Comparison of ENCODE assay signal across 8 mouse cellular contexts in the genomic region with DNA sequence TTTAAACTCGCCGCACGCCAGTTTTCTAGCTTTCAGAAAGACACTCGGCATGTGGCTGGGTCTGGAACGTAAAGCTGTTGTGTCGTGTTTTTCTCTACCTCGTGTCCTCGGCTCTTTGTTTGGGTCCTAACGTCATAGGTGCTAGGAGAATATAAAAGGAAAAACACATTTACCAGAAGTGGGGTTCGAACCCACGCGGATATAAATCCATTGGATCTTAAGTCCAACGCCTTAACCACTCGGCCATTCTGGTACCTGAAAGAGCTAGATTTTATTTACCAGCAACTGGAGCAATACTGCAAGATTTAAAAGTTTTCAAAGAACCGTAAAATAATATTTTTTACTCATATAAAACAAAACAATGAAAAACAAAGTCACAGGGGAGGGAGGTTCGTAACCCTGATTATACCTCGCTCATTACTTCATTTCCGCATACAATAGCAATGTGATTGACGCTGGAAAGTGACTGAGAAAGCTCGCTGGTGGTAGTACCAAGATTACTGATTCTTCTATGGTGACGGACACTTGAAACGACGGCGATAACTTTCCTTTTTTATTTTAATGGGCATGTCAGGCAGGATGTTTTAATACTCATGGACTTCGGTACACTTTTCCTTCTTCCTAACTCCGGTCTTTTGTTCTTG. TPM values are rescaled to one million over a fixed set of nuclear protein-coding genes. Genes with fewer than 3 reads are reported as not detected.
DNase-seq lines count a peak whose midpoint lies in the region; ATAC-seq and TF ChIP-seq lines count a peak whose summit lies in the region.

No protein-coding gene starts in this region.

- DNase-seq in 3T3-L1 (ENCODE audit: low read depth, low spot score): peak; percentile 98
- peak; percentile 78 for DNase-seq in adrenal gland, postnatal 14 days
- DNase-seq in embryonic facial prominence, embryonic 14.5 days (ENCODE audit: low spot score): peak; percentile 96
- peak; percentile 91 for DNase-seq in heart, adult 8-10 months (ENCODE audit: low spot score)
- peak; percentile 75 to 87 for DNase-seq in kidney, adult 8-10 months
- DNase-seq in spleen, adult 2 months (ENCODE audit: low read depth in 1 of 2, low spot score in 2 of 2): peak; percentile 41 to 79

- no peak for TF ChIP-seq CTCF in spleen, adult 2 months (IDR thresholded peaks at IDR 0.05; ENCODE audit: extremely low read depth, insufficient read depth, insufficient read length, insufficient replicate concordance)

- H3K9ac ChIP-seq in embryonic facial prominence, embryonic 14.5 days (ENCODE audit: low read depth, low read length): peak overlapping the region; percentile 76
- peak overlapping the region; percentile 78 for H3K9ac ChIP-seq in limb, embryonic 13.5 days
- peak overlapping the region; percentile 82 for H3K9ac ChIP-seq in midbrain, embryonic 15.5 days

- no peak for TF ChIP-seq POLR2A in spleen, adult 2 months (IDR thresholded peaks at IDR 0.05; ENCODE audit: low read depth, low read length)

- peak overlapping the region; percentile 63 for H3K4me2 ChIP-seq in embryonic facial prominence, embryonic 14.5 days (ENCODE audit: low read depth, low read length)
- H3K4me2 ChIP-seq in limb, embryonic 13.5 days (replicated peaks): peak overlapping the region; percentile 70
- peak overlapping the region; percentile 73 for H3K4me2 ChIP-seq in midbrain, embryonic 15.5 days

- peak overlapping the region; percentile 56 for H3K4me3 ChIP-seq in embryonic facial prominence, embryonic 14.5 days (ENCODE audit: low read depth, low read length)
- H3K4me3 ChIP-seq in limb, embryonic 13.5 days: peak overlapping the region; percentile 68
- H3K4me3 ChIP-seq in midbrain, embryonic 15.5 days: peak overlapping the region; percentile 77
- peak overlapping the region; percentile 75 for H3K4me3 ChIP-seq in spleen, adult 2 months (ENCODE audit: extremely low read depth, insufficient read depth, insufficient read length)

- H3K36me3 ChIP-seq in embryonic facial prominence, embryonic 14.5 days (ENCODE audit: control insufficient read depth, insufficient read depth, low read length): no peaks in the 10 kb centered on the region
- no peaks in the 10 kb centered on the region for H3K36me3 ChIP-seq in limb, embryonic 13.5 days
- H3K36me3 ChIP-seq in midbrain, embryonic 15.5 days (replicated peaks): no peaks in the 10 kb centered on the region
- H3K36me3 ChIP-seq in spleen, adult 2 months (ENCODE audit: control insufficient read depth, insufficient read depth, low read length): no peaks in the 10 kb centered on the region

- peaks cover 6% of the 10 kb centered on the region for H3K4me1 ChIP-seq in embryonic facial prominence, embryonic 14.5 days (ENCODE audit: control insufficient read depth, insufficient read depth, low read length)
- H3K4me1 ChIP-seq in limb, embryonic 13.5 days: peaks cover 10% of the 10 kb centered on the region; the same call in 1 of the 2 replicates
- H3K4me1 ChIP-seq in midbrain, embryonic 15.5 days: peaks cover 24% of the 10 kb centered on the region
- peaks cover 5% of the 10 kb centered on the region; the same call in 1 of the 2 replicates for H3K4me1 ChIP-seq in spleen, adult 2 months (ENCODE audit: control insufficient read depth, insufficient read depth, insufficient read length)

- ATAC-seq in embryonic facial prominence, embryonic 14.5 days (ENCODE audit: low read depth): peak; percentile 64
- ATAC-seq in limb, embryonic 13.5 days (ENCODE audit: low FRiP score, low read depth): peak; percentile 49
- peak; percentile 78 for ATAC-seq in midbrain, embryonic 15.5 days (replicated peaks)

- peak overlapping the region; percentile 91 for H3K27ac ChIP-seq in embryonic facial prominence, embryonic 14.5 days (replicated peaks; ENCODE audit: low read depth, low read length)
- peak overlapping the region; percentile 84 for H3K27ac ChIP-seq in limb, embryonic 13.5 days
- H3K27ac ChIP-seq in midbrain, embryonic 15.5 days: peak overlapping the region; percentile 94
- H3K27ac ChIP-seq in spleen, adult 2 months (ENCODE audit: insufficient read depth, low read length): peak overlapping the region; percentile 9; the same call in 1 of the 2 replicates

- no peaks in the 10 kb centered on the region for H3K27me3 ChIP-seq in embryonic facial prominence, embryonic 14.5 days (replicated peaks; ENCODE audit: control insufficient read depth, insufficient read depth, low read length)
- no peaks in the 10 kb centered on the region for H3K27me3 ChIP-seq in limb, embryonic 13.5 days
- no peaks in the 10 kb centered on the region for H3K27me3 ChIP-seq in midbrain, embryonic 15.5 days (replicated peaks)
- H3K27me3 ChIP-seq in spleen, adult 2 months (ENCODE audit: control insufficient read depth, insufficient read depth, low read length): no peaks in the 10 kb centered on the region

- H3K9me3 ChIP-seq in embryonic facial prominence, embryonic 14.5 days (ENCODE audit: control insufficient read depth, low read length): no peaks in the 10 kb centered on the region
- no peaks in the 10 kb centered on the region for H3K9me3 ChIP-seq in limb, embryonic 13.5 days
- no peaks in the 10 kb centered on the region for H3K9me3 ChIP-seq in midbrain, embryonic 15.5 days

- under 1% methylated on average over 26 of the region's 26 CpGs for WGBS in embryonic facial prominence, embryonic 14.5 days
- under 1% methylated on average over 26 of the region's 26 CpGs for WGBS in limb, embryonic 13.5 days
- under 1% methylated on average over 26 of the region's 26 CpGs for WGBS in midbrain, embryonic 15.5 days
- WGBS in spleen, adult 2 months: under 1% methylated on average over 26 of the region's 26 CpGs

RNA-seq across cellular contexts. Expression of gene Olfr1423, which starts 30.1 kb away (rescaled TPM):
- not detected in 2 replicates for total RNA-seq in adrenal gland, postnatal 14 days (2021)
- not detected in 2 replicates for polyA plus RNA-seq in embryonic facial prominence, embryonic 14.5 days (2014; fragmentation: Nextera tagmentation; extraction: Ambion mirVana)
- not detected for total RNA-seq in heart, adult 8-10 months (2022)
- not detected in 2 replicates for polyA plus RNA-seq in limb, embryonic 13.5 days (2015; fragmentation: Nextera tagmentation; extraction: Ambion mirVana)
- polyA plus RNA-seq in midbrain, embryonic 15.5 days (2015; fragmentation: Nextera tagmentation; extraction: Ambion mirVana): not detected in 2 replicates
- not detected in 2 replicates for polyA plus RNA-seq in spleen, adult 2 months (2012; rRNA removed)

RNA-seq across cellular contexts. Expression of gene Osbp, which starts 45.3 kb away (rescaled TPM):
- 63.9 and 65.6 TPM in 2 replicates for total RNA-seq in adrenal gland, postnatal 14 days (2021)
- polyA plus RNA-seq in embryonic facial prominence, embryonic 14.5 days (2014; fragmentation: Nextera tagmentation; extraction: Ambion mirVana): 9.0 and 10.1 TPM in 2 replicates
- total RNA-seq in heart, adult 8-10 months (2022): 100 to 1,000 TPM in 1 of 4 experiments, 10 to 100 TPM in 3; 90.7 to 106 (median 95.9) TPM
- 5.1 and 5.3 TPM in 2 replicates for polyA plus RNA-seq in limb, embryonic 13.5 days (2015; fragmentation: Nextera tagmentation; extraction: Ambion mirVana)
- polyA plus RNA-seq in midbrain, embryonic 15.5 days (2015; fragmentation: Nextera tagmentation; extraction: Ambion mirVana): 3.9 and 4.0 TPM in 2 replicates
- 9.5 and 9.6 TPM in 2 replicates for polyA plus RNA-seq in spleen, adult 2 months (2012; rRNA removed)

RNA-seq across cellular contexts. Expression of gene Olfr1424, which starts 51.4 kb away (rescaled TPM):
- not detected in 2 replicates for total RNA-seq in adrenal gland, postnatal 14 days (2021)
- not detected in 2 replicates for polyA plus RNA-seq in embryonic facial prominence, embryonic 14.5 days (2014; fragmentation: Nextera tagmentation; extraction: Ambion mirVana)
- total RNA-seq in heart, adult 8-10 months (2022): not detected
- polyA plus RNA-seq in limb, embryonic 13.5 days (2015; fragmentation: Nextera tagmentation; extraction: Ambion mirVana): not detected in 2 replicates
- polyA plus RNA-seq in midbrain, embryonic 15.5 days (2015; fragmentation: Nextera tagmentation; extraction: Ambion mirVana): not detected in 2 replicates
- polyA plus RNA-seq in spleen, adult 2 months (2012; rRNA removed): not detected in 2 replicates

Comparison
In these comparisons a context has a peak if more than half of its experiments do, and no peak if none do; other contexts are left out.
1. Peak in every context shown above with its lines: DNase-seq, ATAC-seq, H3K4me3 ChIP-seq and H3K27ac ChIP-seq.
2. H3K27ac ChIP-seq: peak in every context shown above with its lines; median percentile 94 in midbrain, embryonic 15.5 days; 91 in embryonic facial prominence, embryonic 14.5 days; 84 in limb, embryonic 13.5 days; 9 in spleen, adult 2 months.